ENCODE assay signal across 17 mouse cellular contexts in genomic region chr3:84787914-84788313, GRCm38 (mm10).
"Had no signal": no experiment of that assay in that cellular context is flagged by ENCODE, and none has a peak within 500 bp of the region (broad histone marks: within the 10 kb centered on the region; RNA-seq: fewer than 3 reads in every experiment).

No protein-coding gene starts in this region.

- H3K36me3 ChIP-seq: liver, embryonic 15.5 days; lung, embryonic 15.5 days; neural tube, embryonic 12.5 days had no signal

- H3K9ac ChIP-seq: liver, embryonic 15.5 days; liver, postnatal 0 days; lung, embryonic 15.5 days; neural tube, embryonic 12.5 days had no signal

- ATAC-seq: liver, postnatal 0 days; lung, postnatal 0 days; midbrain, embryonic 16.5 days had no signal

- H3K4me1 ChIP-seq: liver, embryonic 15.5 days; lung, embryonic 15.5 days; megakaryocyte, embryonic 14.5 days; neural tube, embryonic 12.5 days had no signal

- DNase-seq: liver, postnatal 0 days; lung, adult 2 months; lung, postnatal 14 days; lung, postnatal 36 days; midbrain, embryonic 14.5 days; right cerebral cortex, postnatal 14 days; thymus, adult 18-20 months; thymus, postnatal 14 days; thymus, postnatal 36 days had no signal

- H3K27ac ChIP-seq: liver, embryonic 15.5 days; lung, embryonic 15.5 days; macrophage; neural tube, embryonic 12.5 days had no signal

- H3K4me3 ChIP-seq: liver, embryonic 15.5 days; lung, embryonic 15.5 days; megakaryocyte, embryonic 14.5 days; neural tube, embryonic 12.5 days had no signal

- H3K27me3 ChIP-seq: liver, embryonic 15.5 days; lung, embryonic 15.5 days; neural tube, embryonic 12.5 days had no signal

- H3K4me2 ChIP-seq: liver, embryonic 15.5 days; lung, embryonic 15.5 days; midbrain, embryonic 11.5 days; neural tube, embryonic 12.5 days had no signal

- H3K9me3 ChIP-seq: liver, embryonic 15.5 days; lung, embryonic 15.5 days had no signal
